24 mouse cellular contexts compared by ENCODE assay signal in genomic region chr12:81156841-81157240, GRCm38 (mm10).
DNase-seq lines count a peak whose midpoint lies in the region; TF ChIP-seq lines count a peak whose summit lies in the region.
"Had no signal": no experiment of that assay in that cellular context is flagged by ENCODE, and none has a peak within 500 bp of the region (broad histone marks: within the 10 kb centered on the region; RNA-seq: fewer than 3 reads in every experiment).

No protein-coding gene starts in this region.

- H3K79me2 ChIP-seq in myocyte (ENCODE audit: control insufficient read depth, insufficient read depth), result no peaks in the 10 kb centered on the region

- H3K27ac ChIP-seq in testis, adult 2 months (ENCODE audit: control insufficient read depth, insufficient read depth, low read depth, low read length), result peak overlapping the region; percentile 70
- H3K27ac ChIP-seq: embryonic facial prominence, embryonic 12.5 days; embryonic facial prominence, embryonic 15.5 days; forebrain, embryonic 12.5 days; heart, embryonic 15.5 days; hindbrain, embryonic 14.5 days; hindbrain, postnatal 0 days had no signal

- H3ac ChIP-seq in myocyte (ENCODE audit: control insufficient read depth, insufficient read length), result no peak overlapping the region

- no peak overlapping the region for H3K4me3 ChIP-seq in testis, adult 2 months (ENCODE audit: control insufficient read depth, low read depth, low read length)
- no peak overlapping the region for H3K4me3 ChIP-seq in myocyte
- H3K4me3 ChIP-seq: embryonic facial prominence, embryonic 12.5 days; embryonic facial prominence, embryonic 15.5 days; erythroblast, embryonic 14.5 days; forebrain, embryonic 12.5 days; heart, embryonic 12.5 days; heart, embryonic 15.5 days had no signal

- TF ChIP-seq CTCF in testis, adult 2 months (IDR thresholded peaks at IDR 0.05; ENCODE audit: control insufficient read depth, insufficient read depth, insufficient replicate concordance, low read depth, low read length), result no peak

- 0 out of 2 replicates have a peak, but pooled peaks cover 2% of the 10 kb centered on the region for H3K4me1 ChIP-seq in testis, adult 2 months (ENCODE audit: control insufficient read depth, insufficient read depth, low read length)
- H3K4me1 ChIP-seq: embryonic facial prominence, embryonic 12.5 days; embryonic facial prominence, embryonic 15.5 days; forebrain, embryonic 12.5 days; heart, embryonic 12.5 days; heart, embryonic 15.5 days had no signal

- H3K27me3 ChIP-seq in testis, adult 2 months (ENCODE audit: control insufficient read depth, insufficient read depth, low read length), result no peaks in the 10 kb centered on the region
- H3K27me3 ChIP-seq in myocyte (ENCODE audit: control insufficient read depth, insufficient read depth, insufficient read length), result no peaks in the 10 kb centered on the region
- H3K27me3 ChIP-seq: embryonic facial prominence, embryonic 12.5 days; embryonic facial prominence, embryonic 15.5 days; forebrain, embryonic 12.5 days; heart, embryonic 12.5 days; heart, embryonic 15.5 days had no signal

- no peak overlapping the region for H3K4me2 ChIP-seq in myocyte (ENCODE audit: low read depth)
- H3K4me2 ChIP-seq: embryonic facial prominence, embryonic 12.5 days; embryonic facial prominence, embryonic 15.5 days; forebrain, embryonic 12.5 days; heart, embryonic 12.5 days; heart, embryonic 15.5 days; hindbrain, embryonic 14.5 days had no signal

- peak; percentile 89 for DNase-seq in heart, adult 11 months
- DNase-seq in heart, postnatal 4 days, result no peak
- DNase-seq in testis, postnatal 14 days (ENCODE audit: low spot score), result no peak
- DNase-seq in cerebellum, adult 11 months, result no peak
- DNase-seq: adrenal gland, adult 8-10 months; adrenal gland, postnatal 25 days; B cell, adult 2 months; cerebellum, adult 18-20 months; cerebellum, adult 9-10 months; cerebellum, postnatal 14 days; gastrocnemius, postnatal 10 days; gastrocnemius, postnatal 36 days; heart, postnatal 10 days; heart, postnatal 36 days had no signal

- H3K36me3 ChIP-seq in testis, adult 2 months (ENCODE audit: control insufficient read depth, insufficient read depth, low read length), result no peaks in the 10 kb centered on the region
- no peaks in the 10 kb centered on the region for H3K36me3 ChIP-seq in myocyte (ENCODE audit: control insufficient read depth, insufficient read depth)
- H3K36me3 ChIP-seq: embryonic facial prominence, embryonic 12.5 days; embryonic facial prominence, embryonic 15.5 days; forebrain, embryonic 12.5 days; heart, embryonic 12.5 days; heart, embryonic 15.5 days had no signal

- no peak for TF ChIP-seq POLR2A in testis, adult 2 months (IDR thresholded peaks at IDR 0.05; ENCODE audit: control insufficient read depth, low read depth, low read length)
- TF ChIP-seq POLR2A in myocyte (IDR thresholded peaks at IDR 0.05; ENCODE audit: insufficient read length, low read depth), result no peak

TF ChIP-seq in myocyte, 11 proteins besides CTCF, POLR2A, EP300 and RAD21:
- TF ChIP-seq CEBPB (IDR thresholded peaks at IDR 0.05; ENCODE audit: insufficient read depth, poor library complexity, severe bottlenecking), result 0 out of 2 replicates have a peak, but pooled peaks have one; percentile 14
- TF ChIP-seq POLR2AphosphoS2 (IDR thresholded peaks at IDR 0.05; ENCODE audit: insufficient read length, low read depth), result no peak
- TF ChIP-seq SRF (IDR thresholded peaks at IDR 0.05; ENCODE audit: control insufficient read depth, insufficient read length, low read depth), result no peak
- no peak for TF ChIP-seq MAX (IDR thresholded peaks at IDR 0.05; ENCODE audit: low read depth)
- TF ChIP-seq TCF3 (IDR thresholded peaks at IDR 0.05; ENCODE audit: insufficient read length, low read depth), result no peak
- TF ChIP-seq REST (IDR thresholded peaks at IDR 0.05; ENCODE audit: insufficient read depth, insufficient read length), result no peak
